Mouse (Mus musculus): ENCODE measurements around the gene Trak1.

Trak1 gene

GRCm38 (mm10) chr9:121297171-121298064 lies at the start of gene Trak1:
Gene Trak1, plus strand, starts transcription at chr9:121297502.
- peak; percentile 77 for DNase-seq

GRCm38 (mm10) chr9:121247956-121248775 lies 49.1 kb upstream of the Trak1 start:
- DNase-seq = peak; percentile 86

- DNase-seq = peak; percentile 26
These were observed 47.5 kb upstream of the Trak1 start for GRCm38 (mm10) chr9:121249805-121250204.

- no peak for DNase-seq
These were observed 46.4 kb upstream of the Trak1 start for GRCm38 (mm10) chr9:121250854-121251253.

- DNase-seq = no peak
These were observed 43.3 kb upstream of the Trak1 start for GRCm38 (mm10) chr9:121253983-121254382.

- no peak for DNase-seq
These were observed 42.5 kb upstream of the Trak1 start for GRCm38 (mm10) chr9:121254761-121255160.

- no peak for DNase-seq
These were observed 40.2 kb upstream of the Trak1 start for GRCm38 (mm10) chr9:121257106-121257505.

GRCm38 (mm10) chr9:121265307-121265706 lies 32.0 kb upstream of the Trak1 start:
- DNase-seq = no peak

GRCm38 (mm10) chr9:121271149-121271548 lies 26.2 kb upstream of the Trak1 start:
- DNase-seq = no peak

GRCm38 (mm10) chr9:121271561-121271960 lies 25.7 kb upstream of the Trak1 start:
- no peak for DNase-seq

GRCm38 (mm10) chr9:121276745-121277117 lies 20.6 kb upstream of the Trak1 start:
- DNase-seq = no peak

GRCm38 (mm10) chr9:121277118-121278060 lies 19.9 kb upstream of the Trak1 start, which contains the start of gene Ulk4:
Gene Ulk4, minus strand, starts transcription at chr9:121277197.
- DNase-seq = peak; percentile 88

GRCm38 (mm10) chr9:121279216-121279615 lies 18.1 kb upstream of the Trak1 start:
- no peak for DNase-seq

GRCm38 (mm10) chr9:121281891-121282290 lies 15.4 kb upstream of the Trak1 start:
- DNase-seq = no peak

GRCm38 (mm10) chr9:121283620-121284185 lies 13.6 kb upstream of the Trak1 start:
- DNase-seq = no peak

- DNase-seq = peak; percentile 63
These were observed 12.9 kb upstream of the Trak1 start for GRCm38 (mm10) chr9:121284422-121284821.

- DNase-seq = peak; percentile 76
These were observed 11.7 kb upstream of the Trak1 start for GRCm38 (mm10) chr9:121285341-121286324.

- DNase-seq = peak; percentile 42
These were observed 10.9 kb upstream of the Trak1 start for GRCm38 (mm10) chr9:121286325-121286901.

GRCm38 (mm10) chr9:121291275-121291674 lies 6.0 kb upstream of the Trak1 start:
- no peak for DNase-seq

- DNase-seq = no peak
These were observed 4.1 kb upstream of the Trak1 start for GRCm38 (mm10) chr9:121293187-121293586.

Data from liver (tissue).